Mouse (Mus musculus): ENCODE measurements around the gene Smg9.

Smg9 gene

GRCm38 (mm10) chr7:24406528-24407344, 7.3 kb downstream of the Smg9 start:
- DNase-seq (ENCODE audit: low spot score in 2 of 2), result peak; percentile 60 to 77

- DNase-seq (ENCODE audit: low spot score in 2 of 2), result no peak
Observed at GRCm38 (mm10) chr7:24408186-24408585, 8.8 kb downstream of the Smg9 start.

- DNase-seq (ENCODE audit: low spot score in 2 of 2), result no peak
Observed at GRCm38 (mm10) chr7:24410123-24410522, 10.7 kb downstream of the Smg9 start.

GRCm38 (mm10) chr7:24410831-24411230, 11.4 kb downstream of the Smg9 start:
- DNase-seq (ENCODE audit: low spot score in 2 of 2), result no peak

- no peak for DNase-seq (ENCODE audit: low spot score in 2 of 2)
Observed at GRCm38 (mm10) chr7:24413630-24414029, 14.2 kb downstream of the Smg9 start.

- DNase-seq (ENCODE audit: low spot score in 2 of 2), result no peak
Observed at GRCm38 (mm10) chr7:24415261-24415660, 15.8 kb downstream of the Smg9 start.

- DNase-seq (ENCODE audit: low spot score in 2 of 2), result no peak
Observed at GRCm38 (mm10) chr7:24419579-24419978, 20.2 kb downstream of the Smg9 start.

GRCm38 (mm10) chr7:24421648-24422047, 22.2 kb downstream of the Smg9 start:
- DNase-seq (ENCODE audit: low spot score in 2 of 2), result no peak

GRCm38 (mm10) chr7:24422251-24422650, 22.8 kb downstream of the Smg9 start:
- no peak for DNase-seq (ENCODE audit: low spot score in 2 of 2)

GRCm38 (mm10) chr7:24423107-24423763, 23.8 kb downstream of the Smg9 start:
- no peak for DNase-seq (ENCODE audit: low spot score in 2 of 2)

- peak in 1 of 2 experiments; percentile 31 for DNase-seq (ENCODE audit: low spot score in 2 of 2)
Observed at GRCm38 (mm10) chr7:24423956-24424732, 24.7 kb downstream of the Smg9 start.

GRCm38 (mm10) chr7:24425919-24426318, 26.5 kb downstream of the Smg9 start:
- DNase-seq (ENCODE audit: low spot score in 2 of 2), result no peak

GRCm38 (mm10) chr7:24427168-24427567, 27.7 kb downstream of the Smg9 start:
- DNase-seq (ENCODE audit: low spot score in 2 of 2), result no peak

GRCm38 (mm10) chr7:24428725-24429124, 29.3 kb downstream of the Smg9 start:
- no peak for DNase-seq (ENCODE audit: low spot score in 2 of 2)

- no peak for DNase-seq (ENCODE audit: low spot score in 2 of 2)
Observed at GRCm38 (mm10) chr7:24429413-24430112, 30.1 kb downstream of the Smg9 start.

GRCm38 (mm10) chr7:24430551-24431345, 31.3 kb downstream of the Smg9 start:
- DNase-seq (ENCODE audit: low spot score in 2 of 2), result no peak

GRCm38 (mm10) chr7:24431713-24432112, 32.3 kb downstream of the Smg9 start:
- DNase-seq (ENCODE audit: low spot score in 2 of 2), result no peak

- no peak for DNase-seq (ENCODE audit: low spot score in 2 of 2)
Observed at GRCm38 (mm10) chr7:24435305-24435704, 35.9 kb downstream of the Smg9 start.

GRCm38 (mm10) chr7:24437981-24438380, 38.6 kb downstream of the Smg9 start:
- DNase-seq (ENCODE audit: low spot score in 2 of 2), result no peak

GRCm38 (mm10) chr7:24439191-24439590, 39.8 kb downstream of the Smg9 start:
- DNase-seq (ENCODE audit: low spot score in 2 of 2), result no peak

GRCm38 (mm10) chr7:24439891-24440290, 40.5 kb downstream of the Smg9 start:
- DNase-seq (ENCODE audit: low spot score in 2 of 2), result no peak
